Mouse (Mus musculus): ENCODE data around the gene Herc2.

DNA sequence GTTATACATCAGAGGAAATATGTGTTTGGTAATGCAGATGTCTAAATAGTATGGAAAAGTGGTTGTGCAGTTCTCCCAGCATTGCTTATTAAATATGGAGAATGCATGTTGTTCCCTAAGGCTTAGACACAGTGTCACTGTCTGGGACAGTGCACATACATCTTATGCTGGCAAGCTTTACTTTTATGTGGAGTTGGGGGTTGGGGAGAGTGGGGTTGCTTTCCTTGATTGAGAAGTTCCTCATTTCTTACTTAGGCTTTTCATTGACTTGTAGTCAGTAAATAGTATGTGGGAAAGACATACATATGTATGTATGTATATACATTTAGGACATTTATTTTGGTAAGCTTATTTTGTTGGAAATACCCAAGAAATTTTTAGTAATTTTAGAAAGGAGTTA lies 3.0 kb downstream of the Herc2 start:
- TF ChIP-seq CTCF (IDR thresholded peaks at IDR 0.05) (no peak), EP300 (IDR thresholded peaks at IDR 0.05) (no peak)
